Mouse (Mus musculus): ENCODE data around the gene Gm266. TPM values are rescaled to one million over a fixed set of nuclear protein-coding genes. Genes with fewer than 3 reads are reported as not detected.

Gm266 gene
- polyA plus RNA-seq, 1 experiment = 0.12 TPM

GRCm38 (mm10) chr12:111448931-111449705 is 36.5 kb downstream of the Gm266 start:
- no peak for DNase-seq
- Histone ChIP-seq H3K4me1 (ENCODE audit: control insufficient read depth, insufficient read depth, low read length) (peaks cover 8% of the 10 kb centered on the region; the same call in 1 of the 2 replicates), H3K4me3 (replicated peaks; ENCODE audit: extremely low read depth, low read depth, low read length) (no peak overlapping the region)
- WGBS = 36% methylated on average over 13 of the region's 14 CpGs
- TF ChIP-seq POLR2A (IDR thresholded peaks at IDR 0.05; ENCODE audit: borderline replicate concordance, extremely low read depth, low read depth, low read length) (no peak), CTCF (IDR thresholded peaks at IDR 0.05; ENCODE audit: insufficient read depth, low read length) (no peak)

- WGBS = 78% methylated on average over 22 of the region's 22 CpGs
- no peak for DNase-seq
- TF ChIP-seq POLR2A (IDR thresholded peaks at IDR 0.05; ENCODE audit: borderline replicate concordance, extremely low read depth, low read depth, low read length) = no peak
- TF ChIP-seq CTCF (IDR thresholded peaks at IDR 0.05; ENCODE audit: insufficient read depth, low read length) = no peak
- Histone ChIP-seq H3K4me1 (ENCODE audit: control insufficient read depth, insufficient read depth, low read length) (peaks cover 8% of the 10 kb centered on the region; the same call in 1 of the 2 replicates), H3K4me3 (replicated peaks; ENCODE audit: extremely low read depth, low read depth, low read length) (no peak overlapping the region)
Observed at GRCm38 (mm10) chr12:111447898-111448760, 37.5 kb downstream of the Gm266 start.

- DNase-seq = no peak
- WGBS = 71% methylated on average over 9 of the region's 9 CpGs
Observed at GRCm38 (mm10) chr12:111447350-111447749, 38.3 kb downstream of the Gm266 start.

GRCm38 (mm10) chr12:111446745-111447144 is 38.9 kb downstream of the Gm266 start:
- TF ChIP-seq CTCF (IDR thresholded peaks at IDR 0.05; ENCODE audit: insufficient read depth, low read length) (no peak), POLR2A (IDR thresholded peaks at IDR 0.05; ENCODE audit: borderline replicate concordance, extremely low read depth, low read depth, low read length) (no peak)
- Histone ChIP-seq H3K4me3 (replicated peaks; ENCODE audit: extremely low read depth, low read depth, low read length) (no peak overlapping the region), H3K4me1 (ENCODE audit: control insufficient read depth, insufficient read depth, low read length) (peaks cover 11% of the 10 kb centered on the region; the same call in 1 of the 2 replicates)
- 74% methylated on average over 5 of the region's 5 CpGs for WGBS
- no peak for DNase-seq

More at GRCm38 (mm10) chr12:111447350-111447749, 38.3 kb downstream of the Gm266 start:
- peaks cover 8% of the 10 kb centered on the region; the same call in 1 of the 2 replicates for H3K4me1 ChIP-seq (ENCODE audit: control insufficient read depth, insufficient read depth, low read length)
- TF ChIP-seq POLR2A (IDR thresholded peaks at IDR 0.05; ENCODE audit: borderline replicate concordance, extremely low read depth, low read depth, low read length) = no peak
- no peak overlapping the region for H3K4me3 ChIP-seq (replicated peaks; ENCODE audit: extremely low read depth, low read depth, low read length)

- WGBS = 49% methylated on average over 27 of the region's 27 CpGs
- TF ChIP-seq CTCF (IDR thresholded peaks at IDR 0.05; ENCODE audit: insufficient read depth, low read length) (no peak), POLR2A (IDR thresholded peaks at IDR 0.05; ENCODE audit: borderline replicate concordance, extremely low read depth, low read depth, low read length) (no peak)
Observed at GRCm38 (mm10) chr12:111445890-111446613, 39.6 kb downstream of the Gm266 start.

GRCm38 (mm10) chr12:111445161-111445889 is 40.3 kb downstream of the Gm266 start:
- no peak for DNase-seq
- no peak overlapping the region for H3K4me3 ChIP-seq (replicated peaks; ENCODE audit: extremely low read depth, low read depth, low read length)
- peaks cover 11% of the 10 kb centered on the region; the same call in 1 of the 2 replicates for H3K4me1 ChIP-seq (ENCODE audit: control insufficient read depth, insufficient read depth, low read length)
- WGBS = 45% methylated on average over 52 of the region's 52 CpGs
- TF ChIP-seq CTCF (IDR thresholded peaks at IDR 0.05; ENCODE audit: insufficient read depth, low read length) (no peak), POLR2A (IDR thresholded peaks at IDR 0.05; ENCODE audit: borderline replicate concordance, extremely low read depth, low read depth, low read length) (no peak)

More at GRCm38 (mm10) chr12:111445890-111446613, 39.6 kb downstream of the Gm266 start:
- DNase-seq = no peak
- H3K4me3 ChIP-seq (replicated peaks; ENCODE audit: extremely low read depth, low read depth, low read length) = no peak overlapping the region
- peaks cover 11% of the 10 kb centered on the region; the same call in 1 of the 2 replicates for H3K4me1 ChIP-seq (ENCODE audit: control insufficient read depth, insufficient read depth, low read length)

- TF ChIP-seq CTCF (IDR thresholded peaks at IDR 0.05; ENCODE audit: insufficient read depth, low read length) (no peak), POLR2A (IDR thresholded peaks at IDR 0.05; ENCODE audit: borderline replicate concordance, extremely low read depth, low read depth, low read length) (no peak)
- Histone ChIP-seq H3K4me3 (replicated peaks; ENCODE audit: extremely low read depth, low read depth, low read length) (peak overlapping the region; percentile 19), H3K4me1 (ENCODE audit: control insufficient read depth, insufficient read depth, low read length) (peaks cover 3% of the 10 kb centered on the region; the same call in 1 of the 2 replicates)
- DNase-seq = no peak
- 59% methylated on average over 10 of the region's 10 CpGs for WGBS
Observed at GRCm38 (mm10) chr12:111443921-111444831, 41.4 kb downstream of the Gm266 start.
